Mouse (Mus musculus): ENCODE results near the gene Chrd. TPM values are rescaled to one million over a fixed set of nuclear protein-coding genes. Genes with fewer than 3 reads are reported as not detected.

The Chrd gene
- polyA plus RNA-seq, 1 experiment, result 60.1 TPM

DNA sequence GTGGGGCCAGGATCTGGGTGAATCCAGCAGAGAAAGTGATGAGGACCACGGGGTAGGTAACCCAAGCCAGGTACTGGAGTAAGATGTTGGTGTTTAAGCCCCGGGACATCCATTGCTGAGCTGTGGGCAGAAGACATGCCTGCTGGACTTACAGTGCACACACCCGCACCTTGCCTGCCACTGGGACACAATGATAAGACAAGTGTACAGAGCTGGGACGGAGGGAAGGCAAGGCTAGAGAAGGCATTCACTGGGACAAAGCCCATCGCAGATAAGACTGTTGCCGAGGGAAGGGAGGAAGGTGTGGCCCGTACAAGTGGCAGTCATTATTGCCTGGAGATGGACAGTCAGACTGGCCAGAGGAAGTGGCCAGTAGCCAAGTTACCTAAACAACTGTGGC, 20.0 kb upstream of the Chrd start:
- Histone ChIP-seq H3K4me3 (replicated peaks; ENCODE audit: insufficient read depth, low read depth, low read length) (no peak overlapping the region), H3K4me1 (ENCODE audit: control insufficient read depth, insufficient read depth, low read length) (peaks cover 17% of the 10 kb centered on the region), H3K27ac (ENCODE audit: insufficient read depth, low read length) (no peak overlapping the region), H3K27me3 (ENCODE audit: control insufficient read depth, insufficient read depth, low read length) (no peaks in the 10 kb centered on the region)
- 81% methylated on average over 7 of the region's 7 CpGs for WGBS
- peak in 1 of 2 experiments; percentile 22 for DNase-seq
- no peak for TF ChIP-seq CTCF (IDR thresholded peaks at IDR 0.05; ENCODE audit: borderline replicate concordance, insufficient read depth, low read depth, low read length)
- TF ChIP-seq POLR2A (IDR thresholded peaks at IDR 0.05; ENCODE audit: borderline replicate concordance, insufficient read depth, low read length), result no peak

GRCm38 (mm10) chr16:20714307-20715080, 18.4 kb upstream of the Chrd start:
- Histone ChIP-seq H3K4me3 (replicated peaks; ENCODE audit: insufficient read depth, low read depth, low read length) (peak overlapping the region; percentile 85), H3K27ac (ENCODE audit: insufficient read depth, low read length) (no peak overlapping the region), H3K27me3 (ENCODE audit: control insufficient read depth, insufficient read depth, low read length) (no peaks in the 10 kb centered on the region), H3K4me1 (ENCODE audit: control insufficient read depth, insufficient read depth, low read length) (peaks cover 17% of the 10 kb centered on the region)
- TF ChIP-seq CTCF (IDR thresholded peaks at IDR 0.05; ENCODE audit: borderline replicate concordance, insufficient read depth, low read depth, low read length), result no peak
- no peak for TF ChIP-seq POLR2A (IDR thresholded peaks at IDR 0.05; ENCODE audit: borderline replicate concordance, insufficient read depth, low read length)
- DNase-seq, result peak in 1 of 2 experiments; percentile 35
- 30% methylated on average over 11 of the region's 11 CpGs for WGBS

GRCm38 (mm10) chr16:20715161-20715560, 17.8 kb upstream of the Chrd start:
- Histone ChIP-seq H3K27me3 (ENCODE audit: control insufficient read depth, insufficient read depth, low read length) (no peaks in the 10 kb centered on the region), H3K27ac (ENCODE audit: insufficient read depth, low read length) (no peak overlapping the region; the same call in none of the 2 replicates), H3K4me3 (replicated peaks; ENCODE audit: insufficient read depth, low read depth, low read length) (peak overlapping the region; percentile 85), H3K4me1 (ENCODE audit: control insufficient read depth, insufficient read depth, low read length) (peaks cover 17% of the 10 kb centered on the region)
- no peak for TF ChIP-seq CTCF (IDR thresholded peaks at IDR 0.05; ENCODE audit: borderline replicate concordance, insufficient read depth, low read depth, low read length)
- TF ChIP-seq POLR2A (IDR thresholded peaks at IDR 0.05; ENCODE audit: borderline replicate concordance, insufficient read depth, low read length), result no peak
- 52% methylated on average over 2 of the region's 2 CpGs for WGBS
- DNase-seq, result peak in 1 of 2 experiments; percentile 33

DNA sequence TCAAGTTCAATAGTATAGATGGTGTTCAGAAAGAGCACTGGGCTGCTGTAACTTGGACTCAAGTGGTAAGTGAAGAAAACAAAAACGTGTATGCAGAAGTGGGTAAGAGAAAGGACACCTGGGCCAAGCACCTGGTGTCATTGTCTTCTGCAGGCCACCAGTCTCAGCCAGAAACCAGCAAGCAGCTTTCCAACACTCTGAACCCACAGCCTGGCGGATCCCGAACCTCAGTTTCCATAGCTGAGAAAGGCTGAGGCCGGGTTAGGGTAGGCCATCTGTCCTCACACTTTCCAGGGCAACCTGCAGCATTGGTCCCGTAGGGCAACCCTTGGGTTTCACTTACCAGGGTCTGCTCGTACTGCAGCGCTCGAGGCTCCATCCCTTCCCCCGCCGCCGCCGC, 17.4 kb upstream of the Chrd start:
- peak overlapping the region; percentile 59 for H3K27ac ChIP-seq (ENCODE audit: insufficient read depth, low read length)

DNA sequence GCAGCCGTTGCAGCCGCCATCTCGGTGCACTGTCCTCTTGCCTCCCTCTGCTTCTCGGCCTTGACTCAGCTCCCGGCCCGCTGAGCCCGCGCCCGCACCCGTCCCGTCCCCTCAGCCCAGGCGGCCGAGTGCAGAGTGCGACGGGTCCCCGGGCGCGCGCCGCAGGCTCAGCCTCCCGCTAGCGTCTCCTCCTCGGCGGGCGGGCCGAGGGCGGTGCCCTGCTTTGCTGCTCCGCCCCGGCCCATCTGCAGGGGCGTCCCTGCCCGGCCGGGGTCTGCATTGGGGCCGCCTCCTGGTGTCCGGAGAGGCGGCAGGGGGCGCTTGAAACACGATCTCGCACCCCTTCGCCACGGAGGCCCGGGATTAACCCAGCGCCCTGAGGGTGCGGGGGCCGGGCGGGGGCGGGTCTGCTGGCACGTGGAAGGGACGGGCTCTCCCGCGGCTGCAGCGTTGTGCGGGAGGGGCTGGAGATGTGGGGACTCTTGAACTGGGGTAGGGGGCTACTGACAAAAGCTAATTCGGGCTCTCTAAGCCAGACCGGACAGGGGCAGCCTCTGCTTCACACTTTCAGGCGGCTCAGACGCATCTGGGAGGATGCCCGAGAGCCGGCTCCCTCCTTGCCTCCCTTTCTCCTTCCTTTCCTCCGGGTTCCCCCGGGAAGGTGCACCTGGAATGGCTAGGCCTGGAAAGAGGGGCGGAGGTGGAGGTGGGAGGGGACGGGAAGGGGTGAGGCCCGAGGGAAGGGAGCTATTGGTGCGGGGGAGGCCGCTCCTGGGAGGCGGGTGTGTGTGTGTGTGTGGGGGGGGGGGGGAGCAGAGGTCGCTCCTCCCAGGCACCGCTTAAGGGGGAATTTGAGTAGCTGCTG, 16.7 kb upstream of the Chrd start:
- H3K27me3 ChIP-seq (ENCODE audit: control insufficient read depth, insufficient read depth, low read length), result no peaks in the 10 kb centered on the region
- H3K4me3 ChIP-seq (replicated peaks; ENCODE audit: insufficient read depth, low read depth, low read length), result peak overlapping the region; percentile 85
- WGBS, result under 1% methylated on average over 68 of the region's 68 CpGs
- no peak for TF ChIP-seq CTCF (IDR thresholded peaks at IDR 0.05; ENCODE audit: borderline replicate concordance, insufficient read depth, low read depth, low read length)
- peak; percentile 58 for TF ChIP-seq POLR2A (IDR thresholded peaks at IDR 0.05; ENCODE audit: borderline replicate concordance, insufficient read depth, low read length)
- H3K4me1 ChIP-seq (ENCODE audit: control insufficient read depth, insufficient read depth, low read length), result peaks cover 17% of the 10 kb centered on the region
- DNase-seq, result peak; percentile 79 to 85
- H3K27ac ChIP-seq (ENCODE audit: insufficient read depth, low read length), result peak overlapping the region; percentile 65

More for the DNA sequence above, 17.4 kb upstream of the Chrd start:
- Histone ChIP-seq H3K4me1 (ENCODE audit: control insufficient read depth, insufficient read depth, low read length) (peaks cover 17% of the 10 kb centered on the region), H3K27me3 (ENCODE audit: control insufficient read depth, insufficient read depth, low read length) (no peaks in the 10 kb centered on the region), H3K4me3 (replicated peaks; ENCODE audit: insufficient read depth, low read depth, low read length) (peak overlapping the region; percentile 85)
- peak in 1 of 2 experiments; percentile 39 for DNase-seq
- WGBS, result 1% methylated on average over 12 of the region's 12 CpGs
- TF ChIP-seq POLR2A (IDR thresholded peaks at IDR 0.05; ENCODE audit: borderline replicate concordance, insufficient read depth, low read length) (no peak), CTCF (IDR thresholded peaks at IDR 0.05; ENCODE audit: borderline replicate concordance, insufficient read depth, low read depth, low read length) (no peak)

GRCm38 (mm10) chr16:20716841-20717180, 16.1 kb upstream of the Chrd start:
- peak overlapping the region; percentile 85 for H3K4me3 ChIP-seq (replicated peaks; ENCODE audit: insufficient read depth, low read depth, low read length)
- WGBS, result 1% methylated on average over 8 of the region's 8 CpGs
- peaks cover 17% of the 10 kb centered on the region for H3K4me1 ChIP-seq (ENCODE audit: control insufficient read depth, insufficient read depth, low read length)
- H3K27ac ChIP-seq (ENCODE audit: insufficient read depth, low read length), result peak overlapping the region; percentile 65
- TF ChIP-seq POLR2A (IDR thresholded peaks at IDR 0.05; ENCODE audit: borderline replicate concordance, insufficient read depth, low read length), result no peak
- no peak for TF ChIP-seq CTCF (IDR thresholded peaks at IDR 0.05; ENCODE audit: borderline replicate concordance, insufficient read depth, low read depth, low read length)
- DNase-seq, result no peak
- H3K27me3 ChIP-seq (ENCODE audit: control insufficient read depth, insufficient read depth, low read length), result no peaks in the 10 kb centered on the region

DNA sequence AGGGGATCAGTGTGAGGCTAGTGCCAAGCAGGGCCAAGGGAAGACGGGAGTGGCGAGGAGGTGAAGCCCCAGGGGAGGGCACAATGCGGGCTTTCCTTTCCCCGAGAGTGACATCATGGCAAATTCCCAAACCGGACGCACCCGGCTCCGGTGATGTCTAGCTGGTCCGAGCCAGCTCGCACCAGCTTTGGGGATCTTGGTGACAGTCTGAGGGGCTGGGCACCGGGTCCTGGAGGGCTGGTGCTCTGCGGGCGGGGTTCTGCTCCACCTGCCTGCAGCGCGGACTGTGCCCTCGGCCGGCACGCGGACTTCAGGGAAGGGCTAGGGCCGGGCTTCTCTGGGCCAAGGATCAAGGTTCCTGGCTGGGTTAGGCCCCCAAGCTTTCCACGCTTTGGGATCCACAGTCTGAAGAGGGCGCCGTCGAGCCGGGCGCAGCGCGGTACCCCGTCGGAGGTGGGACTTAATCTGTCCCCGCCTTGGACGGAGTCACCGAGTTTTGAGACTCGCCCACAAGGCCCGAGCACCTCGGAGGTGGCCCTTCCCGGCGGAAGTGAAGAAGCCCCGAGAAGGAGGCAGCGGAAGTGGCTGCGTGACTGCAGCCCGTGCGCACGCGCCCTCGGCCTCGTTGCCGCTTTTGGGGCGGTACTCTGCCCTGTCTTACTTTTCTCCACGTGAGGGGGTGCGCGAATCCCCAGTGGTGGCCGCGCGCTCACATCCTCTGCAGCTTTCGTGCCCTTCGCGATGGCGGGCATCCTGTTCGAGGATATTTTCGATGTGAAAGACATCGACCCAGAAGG, 15.5 kb upstream of the Chrd start, which contains the start of the genes Polr2h and Clcn2:
TSS of gene Polr2h (plus strand) at position 485 of the 797 bp plus-strand sequence.
TSS of gene Clcn2 (minus strand) at position 566 of the 797 bp plus-strand sequence.
- Histone ChIP-seq H3K4me1 (ENCODE audit: control insufficient read depth, insufficient read depth, low read length) (peaks cover 17% of the 10 kb centered on the region), H3K27ac (ENCODE audit: insufficient read depth, low read length) (peak within 1 kb of the TSS; percentile 65), H3K4me3 (replicated peaks; ENCODE audit: insufficient read depth, low read depth, low read length) (peak within 1 kb of the TSS; percentile 85), H3K27me3 (ENCODE audit: control insufficient read depth, insufficient read depth, low read length) (no peaks in the 10 kb centered on the region)
- TF ChIP-seq CTCF (IDR thresholded peaks at IDR 0.05; ENCODE audit: borderline replicate concordance, insufficient read depth, low read depth, low read length) (peak; percentile 60; the same call in 1 of the 2 replicates), POLR2A (IDR thresholded peaks at IDR 0.05; ENCODE audit: borderline replicate concordance, insufficient read depth, low read length) (peak; percentile 54; the same call in 1 of the 2 replicates)
- peak; percentile 97 for DNase-seq
- WGBS, result under 1% methylated on average over 62 of the region's 62 CpGs
